Mouse (Mus musculus) T-helper 17 cell (primary cell): Measurements from ENCODE around the gene Thada.

Experiments used
- in situ Hi-C, 2 experiments: fragments of 300-600 bp; cut with MboI, MseI; formaldehyde crosslinking; loops; 1 replicate in 1 of 2; 2 replicates in 1 of 2; pipeline ENCODE4 v1.15.1; 2025; ENCODE audit warnings: high pct_unique_total_duplicates in 2 of 2

The Thada gene

DNA sequence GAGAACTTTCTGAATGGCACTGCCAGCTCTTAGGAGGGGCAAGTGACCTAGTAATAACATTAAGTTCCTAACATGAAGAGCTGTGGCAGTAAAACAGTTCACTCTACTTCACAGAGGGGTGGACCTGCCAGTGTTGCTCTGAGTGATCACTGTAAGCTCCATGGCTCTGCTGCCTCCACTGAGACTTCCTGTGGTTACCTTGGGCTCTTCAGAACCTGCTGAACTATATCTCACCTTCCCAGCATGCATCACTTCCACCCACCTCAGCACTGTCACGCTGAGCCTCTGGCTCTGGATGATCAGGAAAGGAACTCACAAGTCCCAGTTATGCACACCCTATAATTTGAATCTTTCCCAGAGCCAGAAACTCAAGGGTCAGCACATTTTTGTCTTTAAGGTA, 159.9 kb downstream of the Thada start:
- in situ Hi-C loops, result no loop called here

DNA sequence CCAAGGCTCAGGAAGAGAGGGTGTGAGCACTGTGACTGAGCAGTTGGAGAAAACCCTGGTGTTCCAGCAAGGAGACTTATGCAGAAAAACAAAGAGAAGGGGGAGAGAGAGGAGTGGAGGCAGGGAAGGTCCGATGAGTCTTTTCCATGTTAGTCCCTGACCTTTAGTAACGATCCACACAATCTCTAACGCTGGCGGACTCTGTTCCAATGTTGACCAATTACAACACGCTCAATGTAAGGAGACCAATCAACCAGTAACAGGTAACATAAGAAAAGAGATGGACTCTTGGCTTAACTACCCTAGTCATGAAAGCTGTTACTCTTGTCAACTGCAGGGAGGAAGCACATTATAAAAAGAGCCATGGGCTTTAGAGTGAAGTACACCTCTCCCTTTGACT, 160.9 kb downstream of the Thada start:
- in situ Hi-C loops, result no loop called here

DNA sequence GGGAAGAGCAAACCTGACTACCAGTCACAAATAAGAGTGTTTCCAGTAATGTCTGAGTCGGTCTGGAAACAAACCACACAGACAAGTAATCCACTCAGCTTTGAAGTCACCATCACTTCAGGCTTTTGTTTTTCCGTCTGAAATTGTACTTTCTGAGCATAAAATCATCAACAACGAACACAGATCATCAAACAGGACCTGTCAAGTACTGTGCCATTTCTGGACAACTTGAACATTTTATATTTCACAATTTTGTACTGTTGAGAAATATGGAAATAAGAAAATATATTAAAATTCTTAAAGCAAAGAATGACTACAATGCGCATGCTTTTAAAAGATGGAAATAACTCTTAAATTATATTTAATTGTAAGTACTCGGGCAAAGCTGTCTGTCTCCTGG, 161.9 kb downstream of the Thada start:
- in situ Hi-C loops, result no loop called here

DNA sequence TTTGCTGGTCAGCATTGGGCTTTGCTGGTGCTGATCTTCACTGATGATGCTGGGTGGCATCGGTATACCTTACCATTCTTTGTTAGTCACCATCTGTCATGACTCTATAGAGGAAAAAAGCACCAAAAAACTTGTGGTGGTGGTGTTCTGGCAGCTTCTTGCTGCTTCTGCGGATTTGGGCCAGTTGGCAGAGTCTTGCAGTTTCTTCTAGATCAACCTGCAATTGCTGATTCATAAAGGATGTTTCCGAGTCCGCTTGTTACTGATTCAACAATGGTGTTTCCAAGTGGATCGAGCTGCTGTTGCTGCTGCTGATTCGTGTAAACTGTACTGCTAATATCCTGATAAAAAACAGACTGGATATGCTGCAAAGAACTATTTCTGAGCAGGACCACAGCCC, 168.0 kb downstream of the Thada start:
- in situ Hi-C loops, result no loop called here

DNA sequence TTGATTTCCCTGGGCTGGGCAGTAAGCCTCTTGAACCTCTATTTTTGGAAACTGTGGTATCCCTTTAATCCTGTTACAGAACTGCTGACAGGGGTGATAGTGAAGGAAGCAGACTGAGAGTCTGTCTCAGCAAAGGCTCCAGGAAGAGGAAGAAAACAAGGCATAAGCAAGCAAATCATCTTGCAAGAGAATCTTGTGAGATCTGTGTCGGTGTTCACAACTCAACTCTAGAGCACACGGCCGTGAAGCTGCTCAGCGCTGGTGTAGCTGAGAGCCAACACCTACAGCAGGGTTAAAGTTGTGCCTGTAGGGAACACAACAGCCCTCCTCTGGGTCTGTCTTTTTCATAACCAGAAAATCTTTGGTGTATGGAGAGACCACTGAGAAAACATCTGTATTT, 172.8 kb downstream of the Thada start:
- in situ Hi-C loops, result loop anchor here in 1 of 2 experiments (5.0 kb wide), 1 partner anchor 49 kb away; no protein-coding TSS in a partner anchor

DNA sequence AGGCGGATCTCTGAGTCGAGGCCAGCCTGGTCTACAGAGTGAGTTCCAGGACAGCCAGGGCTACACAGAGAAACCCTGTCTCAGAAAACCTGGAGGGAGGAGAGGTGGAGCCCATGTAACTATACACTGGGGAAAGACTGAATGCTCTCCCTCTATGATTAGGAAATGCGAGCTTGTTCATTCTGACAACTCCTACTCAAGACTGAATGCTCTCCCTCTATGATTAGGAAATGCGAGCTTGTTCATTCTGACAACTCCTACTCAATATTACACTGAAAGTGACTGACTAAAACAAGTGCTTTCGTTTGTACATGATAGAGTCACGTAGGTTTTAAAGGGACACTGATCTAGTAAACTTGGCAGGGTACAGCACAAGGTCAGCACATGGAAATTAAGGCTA, 174.8 kb downstream of the Thada start:
- in situ Hi-C loops, result loop anchor here in 1 of 2 experiments (5.0 kb wide), 1 partner anchor 51 kb away; no protein-coding TSS in a partner anchor

DNA sequence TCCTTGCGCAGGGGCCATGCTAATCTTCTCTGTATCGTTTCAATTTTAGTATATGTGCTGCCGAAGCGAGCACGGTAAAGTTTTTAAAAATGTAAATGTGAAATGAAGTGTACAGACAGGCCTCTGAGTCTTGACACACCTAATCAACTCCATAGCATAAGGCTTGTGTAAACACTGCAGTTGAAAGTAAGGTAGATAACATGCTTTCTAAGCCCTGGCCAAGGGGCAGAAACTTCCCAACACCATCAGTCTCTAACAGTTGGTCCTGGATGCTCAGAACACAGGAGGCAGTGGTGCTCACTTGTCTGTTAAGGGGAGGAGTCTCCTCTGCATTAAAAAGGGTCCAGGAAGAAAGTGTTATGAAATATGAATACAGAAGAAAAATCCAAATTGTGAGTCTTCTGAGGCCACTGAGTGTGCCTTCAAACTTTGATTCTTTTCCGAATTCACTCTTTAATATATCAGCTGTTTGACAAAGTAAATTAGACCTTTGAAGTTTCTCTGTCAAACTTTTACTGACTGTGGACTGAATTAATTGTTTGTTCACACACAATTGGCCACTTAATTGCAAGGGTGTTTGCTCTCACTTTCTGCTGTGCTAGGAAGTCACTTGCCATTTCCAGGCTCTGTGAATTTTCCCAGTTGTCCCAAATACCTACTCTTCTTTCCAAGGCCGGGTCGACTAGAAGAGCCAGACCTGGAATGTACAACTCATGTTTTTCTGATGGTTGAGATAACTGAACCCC, 178.2 kb downstream of the Thada start:
- in situ Hi-C loops, result no loop called here

DNA sequence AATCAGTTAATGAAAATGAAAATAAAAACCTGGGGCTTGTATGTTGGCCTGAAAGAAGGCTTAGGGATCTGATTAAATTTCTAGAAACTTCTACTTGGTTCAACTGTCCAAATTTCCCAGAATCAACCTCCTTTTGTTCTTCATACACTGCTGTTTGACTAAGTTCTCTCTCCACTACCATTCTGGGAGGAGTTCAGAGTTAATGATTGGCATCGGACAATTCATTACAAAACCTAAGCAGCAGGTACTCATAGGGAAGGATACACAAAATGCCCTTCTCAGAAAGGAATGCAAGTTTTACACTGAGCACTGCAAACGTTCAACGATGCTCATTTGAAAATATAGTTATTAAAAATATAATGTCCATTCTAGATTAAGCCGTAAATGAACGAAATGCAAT, 179.5 kb downstream of the Thada start:
- in situ Hi-C loops, result no loop called here

DNA sequence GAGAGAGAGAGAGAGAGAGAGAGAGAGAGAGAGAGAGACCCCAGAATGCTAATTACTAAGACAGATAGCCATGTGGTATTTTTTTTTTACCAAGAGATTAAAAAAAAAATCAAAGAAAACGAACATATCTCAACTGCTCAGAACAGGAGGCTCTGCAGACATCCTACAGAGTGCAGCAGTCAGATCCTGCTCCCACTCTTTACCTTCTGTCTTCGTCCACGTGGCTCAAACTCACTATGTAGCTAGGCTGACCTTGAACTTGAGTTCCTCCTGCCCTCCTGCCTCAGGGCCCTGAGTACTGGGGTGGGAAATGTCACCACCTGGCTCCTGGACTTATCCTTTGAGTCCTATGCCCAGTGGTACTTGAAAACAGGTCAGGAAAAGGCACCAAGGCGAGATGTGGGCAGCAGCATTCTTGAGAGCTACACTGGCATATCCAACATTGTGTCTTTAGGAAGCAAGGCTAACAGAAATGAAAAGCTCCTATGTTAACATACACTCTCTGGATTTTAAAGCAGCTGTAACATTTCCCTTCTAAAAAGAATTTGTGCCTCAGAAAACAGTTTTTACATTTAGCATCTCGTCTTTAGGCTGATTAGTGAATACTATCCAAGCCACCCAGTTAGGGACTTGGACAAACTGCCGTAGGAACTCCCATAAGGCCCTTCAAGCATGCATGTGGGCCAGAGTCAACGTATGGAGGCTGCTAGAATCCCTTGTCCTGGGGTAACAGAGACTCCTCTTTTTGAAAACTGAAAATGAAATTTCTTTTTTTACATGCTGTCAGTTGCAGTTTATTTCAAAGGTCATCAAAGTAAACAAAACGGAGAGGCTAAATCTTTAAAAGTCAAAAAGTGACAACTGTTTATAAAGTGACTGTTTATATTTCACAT, 183.4 kb downstream of the Thada start:
- in situ Hi-C loops, result no loop called here

DNA sequence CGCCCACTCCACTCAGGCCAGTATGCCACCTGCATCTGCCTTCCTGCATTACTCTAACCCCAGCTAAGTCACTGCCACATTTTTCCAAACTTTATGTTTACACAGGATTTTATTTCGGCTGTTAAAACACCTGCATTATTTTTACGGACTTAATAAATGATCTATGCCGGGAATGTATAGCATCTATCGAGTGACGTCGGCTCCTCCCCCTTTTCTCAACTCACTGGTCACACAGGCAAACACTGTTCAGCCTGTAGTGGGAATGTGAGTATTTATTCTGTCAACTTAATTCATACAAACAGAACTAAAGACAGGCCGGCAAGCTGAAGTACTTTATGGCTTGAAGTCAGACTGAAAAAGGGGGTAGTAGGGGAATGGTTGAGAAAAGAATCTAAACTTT, 187.0 kb downstream of the Thada start:
- in situ Hi-C loops, result no loop called here

DNA sequence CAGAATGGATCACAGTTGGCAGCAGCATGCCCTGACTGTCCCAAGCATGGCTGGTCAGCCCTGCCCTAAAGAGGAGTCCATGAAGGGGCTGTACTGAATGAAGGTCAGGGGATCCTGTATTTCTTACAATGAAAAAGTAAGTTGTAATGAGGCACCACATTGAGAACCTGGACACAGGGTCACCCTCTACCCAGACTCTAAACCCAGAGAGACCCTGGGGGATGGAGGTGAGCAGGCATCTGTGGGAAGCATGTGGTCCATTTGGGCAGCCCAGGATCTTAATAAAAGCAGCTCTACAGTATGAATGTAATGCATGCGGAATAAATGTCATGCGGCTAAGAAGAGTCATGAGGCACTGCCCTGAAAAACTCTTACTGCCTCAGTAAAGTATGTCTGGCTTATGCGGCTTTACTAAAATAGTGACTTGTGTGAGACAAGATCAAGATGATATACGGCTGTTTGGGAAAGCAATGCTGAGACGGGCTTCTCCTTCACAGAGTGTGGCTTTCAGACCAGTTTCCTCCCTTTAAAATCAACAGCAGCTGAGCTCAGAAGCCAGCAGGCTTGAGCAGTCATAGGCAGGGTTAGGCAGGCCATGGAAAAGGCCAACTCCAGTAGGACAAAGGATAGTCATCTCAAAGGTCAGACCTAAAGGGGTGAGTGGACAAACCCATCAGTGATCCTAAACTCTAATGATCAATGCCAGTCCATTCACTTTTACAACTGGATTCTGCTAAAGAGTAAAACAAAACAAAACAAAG, 187.6 kb downstream of the Thada start:
- in situ Hi-C loops, result no loop called here

DNA sequence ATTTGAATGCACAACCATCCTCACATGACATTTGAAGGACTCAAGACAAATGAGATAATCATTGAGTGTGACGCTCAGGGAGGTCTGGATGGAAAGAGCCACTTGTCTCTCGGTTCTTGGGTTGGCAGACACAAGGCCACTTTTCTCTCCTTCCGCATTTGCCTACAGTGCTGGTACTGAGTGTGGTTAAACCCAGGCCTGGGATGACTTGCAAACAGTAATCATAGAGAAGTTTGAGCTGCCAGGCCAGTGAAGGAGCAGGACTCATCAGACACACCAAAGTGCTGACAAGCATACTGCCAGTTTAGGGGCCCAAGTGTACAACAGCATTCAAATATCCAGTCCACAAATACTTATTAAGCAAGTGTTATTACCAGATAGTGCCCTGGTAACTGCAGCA, 191.0 kb downstream of the Thada start:
- in situ Hi-C loops, result no loop called here

DNA sequence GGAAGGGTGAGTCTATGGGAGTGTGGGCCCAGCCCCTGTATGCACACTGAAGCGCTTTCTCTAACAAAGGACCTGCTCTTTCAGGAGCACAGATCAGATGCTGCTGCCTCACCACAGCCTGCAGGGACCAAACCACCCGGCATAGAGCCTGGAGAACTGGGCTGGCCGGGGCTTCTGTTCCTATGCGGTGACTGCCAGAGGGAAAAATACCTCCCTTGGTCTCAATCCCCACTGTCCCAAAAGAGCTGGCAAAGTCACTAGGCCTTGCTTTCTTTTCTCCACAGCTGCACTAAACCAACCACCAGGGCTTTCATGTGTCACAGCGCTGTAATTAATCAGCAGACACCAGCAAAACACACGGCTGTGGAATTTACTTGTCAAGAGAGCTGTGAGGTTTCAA, 191.8 kb downstream of the Thada start:
- in situ Hi-C loops, result no loop called here

DNA sequence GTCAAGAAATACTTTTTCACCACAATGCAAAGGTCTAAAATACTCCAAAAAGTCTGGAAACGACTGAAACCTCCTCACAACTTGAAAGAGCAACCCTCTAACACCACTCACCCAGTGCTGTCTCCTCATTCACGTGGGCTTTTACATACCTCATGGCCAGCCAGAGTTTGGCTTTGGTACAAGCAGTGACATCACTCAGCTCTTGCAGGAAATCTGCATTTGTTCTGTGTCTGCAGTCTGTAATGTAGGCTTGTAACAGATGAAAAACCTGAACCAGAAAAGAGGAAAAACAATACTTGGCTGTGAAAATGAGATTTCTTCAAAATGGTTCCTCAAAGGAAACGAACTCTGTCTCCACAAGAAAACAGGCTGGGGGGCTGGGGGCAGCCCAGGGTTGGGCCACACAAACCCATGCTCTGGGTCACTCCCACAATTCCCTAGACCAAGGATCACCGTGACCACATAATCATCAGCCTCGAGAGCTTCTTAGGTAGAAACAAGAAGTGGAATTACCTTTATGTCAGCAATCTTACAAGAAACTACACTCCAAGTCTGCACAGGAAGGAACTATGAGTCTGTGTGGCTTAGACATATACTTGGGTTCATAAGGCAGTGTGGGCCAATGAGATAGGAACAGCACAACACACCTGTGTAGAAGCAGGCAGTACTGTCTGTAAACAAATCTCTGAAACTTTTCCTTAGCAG, 193.3 kb downstream of the Thada start:
- in situ Hi-C loops, result no loop called here

DNA sequence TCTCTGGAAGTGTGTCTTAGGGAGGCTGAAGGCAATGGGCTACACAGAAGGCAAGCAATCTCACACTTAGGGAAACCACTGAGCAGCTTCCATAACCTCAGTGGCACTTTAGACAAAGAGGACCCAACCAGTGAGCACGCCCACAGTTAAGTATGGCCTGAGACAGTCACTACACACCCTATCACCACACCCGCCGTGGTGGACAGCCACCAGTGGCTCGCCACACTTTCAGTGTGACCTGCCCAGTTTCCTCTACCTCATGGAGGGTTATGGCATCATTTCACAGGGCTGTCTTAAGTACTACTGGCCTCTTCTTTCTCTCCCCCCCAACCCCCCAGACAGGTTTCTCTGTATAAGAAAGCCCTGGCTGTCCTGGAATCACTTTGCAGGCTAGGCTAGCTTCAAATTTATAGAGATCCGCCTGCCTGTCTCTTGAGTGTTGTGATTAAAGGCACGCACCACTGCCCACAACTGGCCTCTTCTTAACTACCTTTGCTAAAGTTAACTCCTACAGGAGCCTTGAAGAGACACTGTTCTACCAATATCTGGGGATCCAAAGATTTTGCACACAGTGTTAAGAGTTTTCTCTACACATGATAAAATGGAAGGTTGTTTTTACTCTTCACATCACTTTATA, 194.3 kb downstream of the Thada start:
- in situ Hi-C loops, result no loop called here

DNA sequence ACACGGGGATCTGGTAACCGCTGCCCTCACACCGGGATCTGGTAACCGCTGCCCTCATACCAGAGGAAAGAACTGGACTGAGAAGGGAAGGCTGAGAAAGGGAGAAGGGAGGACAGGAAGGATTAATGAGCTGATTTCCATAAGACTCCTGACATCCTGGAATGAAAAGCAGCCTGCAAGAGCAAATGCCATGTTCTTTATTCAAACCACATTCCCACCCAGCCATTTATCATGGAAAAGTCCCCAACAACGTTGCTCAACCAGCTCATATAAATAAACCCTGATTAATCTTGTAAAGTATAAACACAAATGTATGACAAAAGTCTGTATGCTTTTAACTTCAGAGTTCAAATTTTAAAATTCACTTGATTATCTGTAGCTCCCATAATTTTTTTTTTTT, 196.3 kb downstream of the Thada start:
- in situ Hi-C loops, result no loop called here

DNA sequence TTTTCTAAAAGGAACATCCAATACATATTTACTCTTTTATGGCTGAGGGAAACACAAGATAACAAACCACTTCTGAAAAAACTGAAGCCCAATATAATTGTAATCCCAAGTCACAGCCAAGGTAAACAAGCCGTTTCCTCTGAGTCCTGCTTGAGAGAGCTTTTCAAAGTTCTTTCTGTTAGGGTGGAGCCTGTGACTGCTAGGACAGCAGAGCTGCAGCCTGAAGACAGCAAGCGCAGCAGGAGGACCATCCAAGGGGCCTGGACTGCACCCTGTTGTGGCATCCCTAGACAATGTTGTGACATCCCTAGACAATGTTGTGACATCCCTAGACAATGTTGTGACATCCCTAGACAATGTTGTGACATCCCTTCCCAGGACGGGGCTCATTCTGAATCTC, 197.6 kb downstream of the Thada start:
- in situ Hi-C loops, result no loop called here

DNA sequence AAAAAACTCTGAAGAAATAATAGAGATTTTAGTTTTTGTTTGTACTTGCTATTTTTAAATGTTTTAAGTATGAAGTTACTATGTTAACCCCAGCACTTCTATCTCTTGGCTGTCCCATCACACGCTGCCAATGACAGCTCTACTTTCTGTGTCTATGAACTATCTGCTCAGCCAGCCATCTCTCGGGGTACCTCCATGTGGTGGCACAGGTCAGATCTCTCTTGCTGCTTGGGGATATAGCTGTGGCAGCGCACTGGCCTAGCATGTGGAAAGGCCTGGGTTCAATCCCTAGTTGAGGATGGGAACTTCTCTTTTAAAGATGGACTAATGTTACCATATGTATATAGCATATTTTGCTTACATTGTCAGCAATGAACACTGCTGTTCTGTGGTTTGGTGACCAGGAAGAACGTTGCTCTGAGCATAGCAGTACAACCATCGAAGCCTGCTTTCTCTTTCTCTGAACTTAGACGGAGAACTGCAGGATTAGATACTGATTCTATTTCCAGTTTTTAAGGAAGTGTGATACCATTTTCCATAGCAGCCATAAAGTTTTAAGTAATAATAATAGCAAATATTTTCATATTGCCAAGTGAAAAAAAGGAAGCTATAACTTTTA, 198.4 kb downstream of the Thada start:
- in situ Hi-C loops, result no loop called here

DNA sequence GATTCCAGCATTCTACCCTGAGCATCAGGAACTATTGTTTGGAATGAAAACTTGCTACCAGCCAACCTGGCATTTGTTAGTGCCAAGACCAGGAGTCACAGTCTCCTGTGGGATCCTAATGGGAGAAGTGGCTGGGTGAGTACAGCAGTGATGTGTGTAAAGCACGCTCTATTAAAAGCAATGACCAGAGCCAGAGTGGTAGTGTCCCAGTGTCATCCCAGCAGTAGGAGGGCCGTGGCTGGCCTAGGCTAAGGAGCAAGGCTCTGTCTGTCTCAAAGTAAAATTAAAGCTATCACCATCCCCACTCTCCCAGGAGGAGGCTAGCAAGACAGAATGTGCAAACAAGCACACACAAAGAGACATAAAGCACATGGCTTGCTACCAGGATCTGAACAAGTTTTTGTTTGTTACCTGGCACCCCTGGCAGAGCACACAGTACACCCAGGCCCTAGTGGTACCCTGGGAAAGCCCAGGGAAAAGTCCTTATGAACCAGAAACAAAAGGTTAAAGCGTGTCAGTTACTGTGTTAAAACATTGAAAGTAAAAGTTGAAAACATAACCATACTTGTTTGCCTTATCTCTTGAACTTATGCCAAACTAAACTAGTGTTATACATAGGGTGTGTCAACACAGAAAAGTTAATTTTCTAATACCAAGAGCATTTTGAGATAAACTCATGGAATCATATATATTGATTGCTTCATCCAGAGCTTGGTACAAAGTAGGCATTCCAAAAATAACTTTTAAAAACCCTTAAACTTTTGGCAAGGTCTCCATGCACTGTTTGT, 199.7 kb downstream of the Thada start:
- in situ Hi-C loops, result no loop called here
